In genomic region chr2:52523056-52523715, GRCm38 (mm10) we compare ENCODE assay signal across 22 mouse cellular contexts.
DNase-seq lines count a peak whose midpoint lies in the region; ATAC-seq and TF ChIP-seq lines count a peak whose summit lies in the region.
"Had no signal": no experiment of that assay in that cellular context is flagged by ENCODE, and none has a peak within 500 bp of the region (broad histone marks: within the 10 kb centered on the region; RNA-seq: fewer than 3 reads in every experiment).

No protein-coding gene starts in this region.

- peak; percentile 80 for ATAC-seq in megakaryocyte, adult 5-6 weeks (ENCODE audit: poor library complexity, severe bottlenecking)
- ATAC-seq: activated CD4-positive, CD25-positive, alpha-beta regulatory T cell, adult 4 months; forebrain, embryonic 13.5 days; forebrain, postnatal 0 days; Patski had no signal

- intact Hi-C loops in heart, adult 2 months (cut with DNase I) = no loop called here

- no peaks in the 10 kb centered on the region for H3K79me2 ChIP-seq in heart, adult 2 months (replicated peaks; ENCODE audit: control insufficient read depth, insufficient read depth, low read length)

- H3K27me3 ChIP-seq in splenic B cell, adult 2 months (ENCODE audit: control insufficient read depth, insufficient read depth, low read length, poor library complexity, severe bottlenecking) = no peaks in the 10 kb centered on the region
- H3K27me3 ChIP-seq in heart, adult 2 months (ENCODE audit: control insufficient read depth, insufficient read depth, low read length) = no peaks in the 10 kb centered on the region
- H3K27me3 ChIP-seq: embryonic facial prominence, embryonic 13.5 days; forebrain, embryonic 13.5 days; hindbrain, embryonic 15.5 days; Patski had no signal

- peak overlapping the region; percentile 19; the same call in 1 of the 2 replicates for H3K27ac ChIP-seq in brown adipose tissue, adult 24 weeks (replicated peaks; ENCODE audit: low read depth, low read length)
- H3K27ac ChIP-seq in heart, adult 2 months = no peak overlapping the region
- H3K27ac ChIP-seq: embryonic facial prominence, embryonic 13.5 days; forebrain, embryonic 13.5 days; heart, embryonic 13.5 days; hindbrain, embryonic 15.5 days had no signal

- DNase-seq in lung, postnatal 36 days = peak; percentile 16
- DNase-seq in lung, postnatal 14 days = no peak
- DNase-seq in splenic B cell, adult 2 months (ENCODE audit: low read depth, low spot score) = peak; percentile 7
- no peak for DNase-seq in left cerebral cortex, adult 9 months (ENCODE audit: low spot score in 2 of 2)
- no peak for DNase-seq in kidney, postnatal 10 days
- no peak for DNase-seq in heart, adult 2 months
- DNase-seq: adrenal gland, postnatal 14 days; B cell, adult 2 months; cerebellum, adult 11 months; cerebellum, adult 8-10 months; cerebellum, postnatal 25 days; forebrain, postnatal 0 days; gastrocnemius, postnatal 14 days; heart, postnatal 36 days had no signal

- 91% methylated on average over 7 of the region's 7 CpGs for WGBS in heart, adult 2 months

- no peak overlapping the region for H3K9ac ChIP-seq in heart, adult 2 months (ENCODE audit: low read depth, low read length)
- H3K9ac ChIP-seq: embryonic facial prominence, embryonic 13.5 days; forebrain, embryonic 13.5 days; forebrain, postnatal 0 days; heart, embryonic 13.5 days; hindbrain, embryonic 15.5 days had no signal

- no peaks in the 10 kb centered on the region for H3K36me3 ChIP-seq in splenic B cell, adult 2 months (ENCODE audit: control insufficient read depth, insufficient read depth, low read length, poor library complexity, severe bottlenecking)
- H3K36me3 ChIP-seq in heart, adult 2 months (ENCODE audit: control insufficient read depth, insufficient read depth, low read length) = no peaks in the 10 kb centered on the region
- H3K36me3 ChIP-seq: embryonic facial prominence, embryonic 13.5 days; heart, embryonic 13.5 days; hindbrain, embryonic 15.5 days had no signal

- no peak for TF ChIP-seq EP300 in heart, adult 2 months (IDR thresholded peaks at IDR 0.05; ENCODE audit: insufficient read depth, low read depth, low read length)

- TF ChIP-seq POLR2A in heart, adult 2 months (IDR thresholded peaks at IDR 0.05; ENCODE audit: insufficient read depth, low read depth, low read length) = no peak

- peaks cover 6% of the 10 kb centered on the region; the same call in 1 of the 2 replicates for H3K4me1 ChIP-seq in brown adipose tissue, adult 24 weeks (ENCODE audit: control insufficient read depth, insufficient read depth, insufficient read length, low read length)
- peaks cover 2% of the 10 kb centered on the region; the same call in 1 of the 2 replicates for H3K4me1 ChIP-seq in heart, adult 2 months (ENCODE audit: control insufficient read depth, insufficient read depth, low read length)
- H3K4me1 ChIP-seq: embryonic facial prominence, embryonic 13.5 days; forebrain, embryonic 13.5 days; hindbrain, embryonic 15.5 days had no signal

- no peak overlapping the region for H3K4me3 ChIP-seq in brown adipose tissue, adult 24 weeks (ENCODE audit: insufficient read depth, low read depth, low read length)
- H3K4me3 ChIP-seq in heart, adult 2 months = no peak overlapping the region
- H3K4me3 ChIP-seq: embryonic facial prominence, embryonic 13.5 days; forebrain, embryonic 13.5 days; heart, embryonic 13.5 days; hindbrain, embryonic 15.5 days had no signal

- no peak for TF ChIP-seq CTCF in heart, adult 2 months (IDR thresholded peaks at IDR 0.05)

Comparison
In these comparisons a context has a peak if more than half of its experiments do, and no peak if none do; other contexts are left out.
1. DNase-seq: peak in lung, postnatal 36 days (single experiment) and splenic B cell, adult 2 months (single experiment); none in lung, postnatal 14 days (single experiment), left cerebral cortex, adult 9 months (0 of 2), kidney, postnatal 10 days (single experiment) and heart, adult 2 months (0 of 2).